Mouse (Mus musculus) neutrophil, adult 5-6 weeks (primary cell): ENCODE measurements at regions not wholly inside any gene's neighbourhood (a gene's known extent, or its start where the extent isn't known, plus 50 kb on each side); places are given as distances from the start of the nearest gene placed in this dataset.
A peak's percentile ranks its signal among the peaks of the same experiment; 100 is the strongest.

Source experiments
- ATAC-seq: fragments of 151-379, 151-347 bp; 2 replicates; pipeline ENCODE4 v1.8.0; 2017; ENCODE audit warnings: mild to moderate bottlenecking, moderate TSS enrichment; ENCODE audit not compliant: insufficient number of reproducible peaks, poor library complexity, low FRiP score, severe bottlenecking; ENCODE audit errors: extremely low read depth

DNA sequence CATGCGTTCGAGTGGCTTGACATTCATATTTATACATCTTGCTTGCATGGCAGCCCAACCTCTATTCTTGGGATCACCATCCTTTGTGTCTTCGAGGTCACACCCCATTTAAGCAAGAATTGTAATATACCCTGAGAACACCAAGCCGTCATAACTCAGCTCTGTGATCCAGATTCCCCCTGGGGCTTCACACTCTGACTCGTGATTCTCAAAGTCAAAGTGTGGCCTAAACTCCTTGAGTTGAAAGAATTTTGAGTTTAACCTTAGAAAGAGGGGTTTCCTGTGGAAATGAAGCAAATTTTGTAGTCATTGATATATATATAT lies 120.4 kb downstream of the Zbtb18 start:
- ATAC-seq, result no peak

DNA sequence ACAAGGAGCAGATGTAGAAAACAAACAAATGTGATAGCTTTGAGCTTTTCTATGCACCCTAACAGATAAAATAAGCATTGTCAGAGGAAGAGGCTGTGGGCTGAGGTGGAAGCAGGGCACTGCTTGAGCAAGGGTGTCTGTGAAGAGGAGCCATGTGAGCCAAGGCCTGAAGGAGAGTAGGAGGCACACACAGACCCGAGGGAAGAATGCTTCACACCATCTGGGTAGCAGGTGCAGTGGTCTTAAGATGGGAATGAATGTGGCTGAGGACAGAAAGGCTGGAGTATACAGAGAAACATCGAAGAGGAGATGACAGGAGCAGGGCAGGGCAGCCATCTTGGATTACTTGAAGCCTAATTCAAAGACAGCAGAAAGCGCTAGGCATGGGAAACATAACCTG lies 123.5 kb downstream of the Zbtb18 start:
- ATAC-seq, result no peak

DNA sequence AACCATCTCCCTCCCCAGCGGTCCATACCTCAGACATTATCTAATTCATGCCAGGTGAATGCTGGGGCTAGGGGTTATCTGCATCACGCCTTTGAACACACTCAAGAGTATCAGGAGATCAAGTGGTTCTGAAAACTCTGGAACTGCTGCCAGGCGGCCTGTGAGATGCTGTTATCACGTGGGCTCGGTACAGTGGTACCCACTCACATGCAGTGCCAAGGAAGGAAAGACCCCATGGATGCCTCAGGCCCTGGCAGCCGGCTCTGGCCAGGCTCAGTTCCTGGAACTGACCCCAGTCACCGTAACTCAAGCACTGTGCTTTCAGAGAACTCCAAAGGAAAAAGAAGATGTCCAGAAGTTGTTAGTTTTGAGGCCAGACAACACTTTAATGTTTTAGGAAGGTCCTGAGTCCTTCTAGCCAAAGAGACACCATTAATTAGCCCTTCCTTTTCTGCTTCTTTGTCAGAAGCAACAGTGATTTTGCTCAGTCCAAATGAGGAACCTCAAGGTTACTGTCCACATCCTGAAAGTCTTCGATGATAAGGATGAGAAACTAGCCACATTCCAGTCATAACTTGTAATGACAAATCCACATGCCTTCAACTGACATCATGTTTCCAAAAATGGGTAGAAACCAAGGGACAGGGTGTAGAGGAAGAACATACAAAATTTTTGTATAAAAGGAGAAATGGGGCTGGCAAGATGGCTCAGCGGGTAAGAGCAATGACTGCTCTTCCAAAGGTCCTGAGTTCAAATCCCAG lies 126.1 kb downstream of the Zbtb18 start:
- ATAC-seq, result no peak

DNA sequence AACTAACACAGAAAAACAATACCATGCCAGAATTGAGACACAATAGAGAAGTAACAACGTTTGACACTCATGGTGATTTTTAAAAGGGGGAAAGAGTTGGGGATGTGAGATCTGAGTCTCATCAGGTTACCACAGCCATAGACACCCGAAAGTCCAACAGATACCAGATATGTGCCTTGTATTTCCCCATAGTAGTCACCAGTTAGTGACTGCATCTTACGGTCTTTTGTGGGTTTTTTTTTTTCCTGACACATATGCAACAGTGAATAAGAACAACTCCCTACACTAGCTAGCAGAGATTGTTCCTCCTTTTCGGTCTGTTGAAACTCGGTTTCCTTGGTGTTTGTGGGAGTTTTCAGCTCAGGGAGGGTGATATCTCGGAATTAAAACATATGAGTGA lies 127.4 kb downstream of the Zbtb18 start:
- ATAC-seq, result no peak

DNA sequence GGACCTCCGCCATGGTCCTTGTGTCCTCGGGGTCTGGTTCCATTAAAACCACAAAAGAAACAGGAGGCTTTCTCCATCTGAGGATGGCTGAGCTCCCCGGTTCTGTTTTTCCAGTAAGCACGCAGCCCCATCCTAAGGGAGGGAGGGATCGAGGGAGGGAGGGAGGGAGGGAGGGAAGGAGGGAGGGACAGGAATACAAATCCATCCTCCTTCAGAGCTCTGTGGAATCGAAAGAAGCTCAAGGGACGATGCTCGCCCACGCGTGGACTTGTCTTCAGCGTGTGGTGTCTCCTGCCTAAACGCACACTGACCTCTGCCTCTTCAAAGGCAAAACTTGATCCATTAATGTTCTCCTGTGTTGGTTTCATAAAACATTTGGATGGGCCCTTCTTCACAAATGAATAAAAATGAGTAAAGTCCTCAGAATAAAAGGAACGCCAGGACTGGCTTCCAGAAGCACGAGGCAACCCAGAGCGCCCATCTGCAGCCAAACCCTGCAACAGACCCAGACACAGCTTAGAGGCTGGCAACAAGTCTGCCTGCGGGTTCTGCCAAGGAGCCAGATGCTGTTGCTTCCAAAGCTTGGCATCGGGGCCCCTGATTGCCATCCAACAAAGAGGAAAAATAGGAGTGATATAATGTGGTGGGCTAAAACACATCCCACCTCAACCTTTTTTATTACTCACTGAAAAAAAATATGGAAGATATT lies 131.0 kb downstream of the Zbtb18 start:
- ATAC-seq, result no peak

DNA sequence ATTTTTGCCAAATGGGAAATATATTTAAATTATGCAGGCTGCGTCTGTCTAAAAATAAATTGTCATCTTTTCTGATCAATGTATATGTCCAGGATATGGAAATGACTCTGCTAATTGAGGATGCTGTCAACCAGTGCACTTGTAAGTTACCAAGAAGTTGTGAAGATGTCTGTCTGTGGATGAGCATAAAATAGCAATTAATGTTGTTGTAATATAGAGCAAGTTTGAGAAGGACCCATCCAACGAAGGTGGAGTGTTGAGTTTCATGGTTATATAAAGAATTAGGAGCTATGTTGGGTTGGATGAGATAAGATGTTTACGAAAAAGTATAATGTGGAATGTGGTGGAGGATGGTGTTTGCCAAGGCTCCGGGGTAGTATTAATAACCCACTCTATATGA lies 131.6 kb downstream of the Zbtb18 start:
- ATAC-seq, result no peak

DNA sequence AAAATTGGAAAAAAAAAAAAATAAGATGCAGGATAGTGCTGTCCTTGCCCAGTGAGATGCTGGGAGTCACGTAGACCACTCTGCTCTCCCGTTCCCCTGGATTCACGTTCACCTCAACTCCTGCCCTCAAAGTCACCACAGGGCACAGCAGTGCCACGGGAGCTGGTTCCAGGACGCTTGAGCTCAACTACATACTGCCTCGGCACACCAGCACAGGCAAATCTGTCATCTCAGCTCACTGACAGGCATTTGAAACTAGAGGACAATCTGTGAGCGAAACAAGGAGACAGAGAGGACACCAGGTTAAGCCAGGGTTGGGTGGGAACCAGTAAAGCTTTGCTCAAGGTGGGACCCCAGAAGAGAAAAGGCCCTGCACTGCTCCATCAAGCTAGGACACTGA lies 132.2 kb downstream of the Zbtb18 start:
- ATAC-seq, result no peak

DNA sequence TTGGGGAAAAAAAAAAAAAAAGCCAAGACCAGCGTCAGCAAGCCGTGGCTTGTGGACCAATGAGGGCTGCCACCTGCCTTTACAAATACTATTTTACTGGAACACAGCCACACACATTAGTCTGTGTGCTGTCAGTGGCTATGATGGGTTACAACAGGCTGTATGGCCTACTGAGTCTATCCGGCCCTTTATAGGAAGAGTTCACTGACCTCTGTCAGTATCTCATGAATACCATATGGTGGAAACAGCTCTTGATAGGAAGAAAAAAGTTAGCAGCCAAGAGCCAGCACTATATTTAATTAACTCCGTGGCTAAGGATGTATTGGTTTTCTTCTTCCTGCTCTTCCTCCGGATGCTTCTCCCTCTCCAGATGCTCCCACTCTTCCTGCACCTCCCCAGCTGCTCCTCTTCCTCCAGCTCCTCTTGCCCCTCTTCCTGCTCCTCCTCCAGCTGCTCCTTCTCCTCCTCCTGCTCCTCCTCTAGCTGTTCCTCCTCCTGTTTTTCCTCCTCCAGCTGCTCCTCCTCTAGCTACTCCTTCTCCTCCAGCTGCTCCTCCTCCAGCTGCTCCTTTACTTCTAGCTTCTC lies 142.2 kb downstream of the Zbtb18 start:
- no peak for ATAC-seq

DNA sequence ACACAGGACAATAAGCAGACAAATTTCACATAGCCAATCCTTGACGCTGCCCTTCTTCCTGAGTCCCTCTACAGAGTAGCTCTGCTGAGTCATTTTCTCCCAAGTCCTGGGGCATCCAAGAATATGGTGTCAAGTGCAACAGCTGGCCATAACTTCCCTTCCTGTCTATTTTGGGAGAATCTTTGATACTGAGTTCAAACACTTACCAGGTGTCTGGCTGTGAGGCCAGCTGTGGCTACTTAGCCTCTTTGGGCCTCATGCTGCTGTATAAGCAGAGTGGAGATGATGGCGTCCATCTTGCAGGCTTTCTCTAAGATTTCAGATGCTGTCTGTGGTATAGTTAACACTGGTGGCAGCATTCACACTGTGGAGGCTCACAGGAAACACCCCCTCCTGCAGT lies 143.2 kb downstream of the Zbtb18 start:
- no peak for ATAC-seq

DNA sequence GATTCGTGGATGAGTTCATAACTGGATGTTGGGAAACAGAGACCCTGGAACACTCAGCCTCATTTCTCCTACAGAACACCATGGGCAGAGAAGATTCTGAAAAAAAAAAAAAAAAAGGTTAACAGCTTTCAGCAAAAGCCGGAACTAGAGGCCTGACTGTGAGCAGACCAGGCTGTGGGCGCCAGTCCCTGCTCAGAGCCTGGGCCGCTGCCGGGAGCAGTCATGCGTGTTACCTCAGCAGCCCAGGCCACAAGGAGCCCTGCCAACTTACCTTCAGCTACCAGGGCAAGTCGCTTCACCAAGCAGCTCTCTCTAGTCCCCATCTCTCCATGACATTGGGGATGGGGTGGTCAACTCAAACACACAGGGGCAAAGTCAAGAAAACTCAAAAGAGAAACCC lies 140.6 kb upstream of the 1700016C15Rik start:
- 0 out of 2 replicates have a peak, but pooled peaks have one; percentile 44 for ATAC-seq

DNA sequence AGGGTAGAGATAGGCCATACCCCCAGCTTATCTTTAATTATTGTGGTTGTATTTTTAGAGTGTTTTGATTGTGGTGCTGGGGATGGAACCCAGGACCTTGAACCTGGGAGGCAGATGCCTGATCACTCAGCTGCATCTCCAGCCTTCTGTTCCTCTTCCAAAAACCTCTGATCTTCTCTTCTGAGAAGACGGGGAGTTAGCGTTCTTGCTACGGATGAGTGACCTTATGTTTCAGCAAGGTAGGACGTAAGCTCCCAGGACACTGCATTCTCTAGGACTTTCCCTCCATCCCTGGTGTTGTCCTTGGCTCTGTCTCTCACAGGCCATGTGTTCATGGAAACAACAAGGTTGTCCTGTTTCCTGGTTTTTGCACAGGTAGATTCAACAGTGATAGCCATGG lies 140.0 kb upstream of the 1700016C15Rik start:
- no peak for ATAC-seq

DNA sequence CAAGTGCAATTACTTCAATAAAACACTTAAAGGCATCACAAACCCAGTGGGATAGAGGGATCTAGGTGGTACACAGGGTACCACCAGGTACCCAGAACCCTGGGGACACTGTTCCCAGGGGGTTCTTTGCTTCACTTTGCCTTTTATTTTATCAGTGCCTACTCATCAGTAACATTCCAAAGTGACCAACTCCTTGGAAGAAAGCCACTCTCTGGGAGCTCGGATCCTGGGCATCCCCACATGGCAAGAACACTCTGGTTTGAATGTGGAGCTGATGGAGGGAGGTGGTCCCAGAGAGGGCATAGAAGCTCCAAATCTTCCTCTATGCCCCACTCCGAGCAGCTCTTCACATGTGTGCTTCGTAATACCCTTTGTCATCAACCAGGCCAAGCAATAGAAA lies 137.9 kb upstream of the 1700016C15Rik start:
- ATAC-seq, result no peak

DNA sequence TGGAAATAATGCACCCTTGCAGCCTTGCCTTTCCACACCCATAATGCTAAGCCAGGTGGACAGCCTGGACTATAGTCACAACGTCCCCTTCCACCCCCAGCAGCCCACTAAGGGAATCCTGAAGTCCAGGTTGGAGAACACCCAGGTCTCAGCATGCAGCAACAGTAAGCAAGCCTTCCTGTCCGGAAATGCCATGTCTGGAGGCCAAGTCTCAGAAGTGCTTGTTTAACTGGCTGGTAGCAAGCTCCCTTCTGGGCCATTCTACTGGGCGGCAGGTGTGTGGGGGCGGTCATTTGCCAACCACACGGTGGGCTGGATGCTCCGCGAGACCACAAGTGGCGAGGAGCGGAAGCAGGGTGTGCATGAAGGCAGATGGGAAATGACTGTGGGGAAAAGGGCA lies 137.3 kb upstream of the 1700016C15Rik start:
- ATAC-seq, result no peak

DNA sequence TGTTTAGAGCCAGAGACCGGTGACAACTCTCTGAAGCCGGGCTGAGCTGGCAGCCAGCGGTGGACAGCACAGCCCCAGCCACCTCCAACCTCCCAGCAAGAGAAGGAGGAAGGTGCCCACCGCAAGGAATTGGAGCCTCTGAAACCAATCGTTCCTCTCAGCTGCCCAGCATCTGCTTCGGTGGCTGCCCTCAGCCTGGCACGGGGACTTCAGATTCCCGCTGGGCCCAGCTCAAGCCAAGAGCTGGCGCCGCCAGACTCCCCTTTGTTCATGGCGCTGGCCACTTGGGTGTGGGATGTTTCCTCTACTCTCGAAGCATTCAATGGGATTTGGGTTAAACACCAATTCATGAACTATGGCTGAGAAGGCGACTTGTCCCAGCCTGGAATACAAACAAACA lies 135.3 kb upstream of the 1700016C15Rik start:
- no peak for ATAC-seq

DNA sequence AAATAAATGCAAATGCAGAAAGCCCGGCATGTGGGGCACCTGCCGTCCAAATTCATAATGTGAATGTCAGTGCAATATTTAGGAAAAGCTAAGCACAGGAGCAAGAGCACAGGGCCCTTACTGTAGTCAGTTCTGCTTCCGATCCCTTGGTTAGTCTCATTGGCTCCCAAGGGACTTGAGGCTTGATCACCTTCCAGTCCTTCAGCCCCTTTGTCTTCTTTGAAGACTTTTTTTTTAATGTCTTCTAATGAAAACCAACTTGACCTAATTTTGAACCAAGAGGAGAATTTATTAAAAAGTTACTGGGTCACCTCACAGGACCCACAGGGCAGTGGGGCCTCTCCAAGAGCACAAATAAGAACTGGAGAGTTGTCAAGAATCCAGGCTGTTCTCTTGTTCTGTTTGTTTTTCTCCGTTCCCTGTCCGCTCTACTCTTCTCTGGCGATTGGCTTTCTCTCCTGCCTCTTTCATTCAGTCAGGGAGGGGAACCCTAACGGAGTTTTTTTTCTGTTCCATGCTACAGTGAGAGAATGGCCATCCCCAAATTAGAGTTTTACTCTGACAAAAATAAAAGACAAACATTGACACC lies 134.2 kb upstream of the 1700016C15Rik start:
- ATAC-seq, result no peak

DNA sequence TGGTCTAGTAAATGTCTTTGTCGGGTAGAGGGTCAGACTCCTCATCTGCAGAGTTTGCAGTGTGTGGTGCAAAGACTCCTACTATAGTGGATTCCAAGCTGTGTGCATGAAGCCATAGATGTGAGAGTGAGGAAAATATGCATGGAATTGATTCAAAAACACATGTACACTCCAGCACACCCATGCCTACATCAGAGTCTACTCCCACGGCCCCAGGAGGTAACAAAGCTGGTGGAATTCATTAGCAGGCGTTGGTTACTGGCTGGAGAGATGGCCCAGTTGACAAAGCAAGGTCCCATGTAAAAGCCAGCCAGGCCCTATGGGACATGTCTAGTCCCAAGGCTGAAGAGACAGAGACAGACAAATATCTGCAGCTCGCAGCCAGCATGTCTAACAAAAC lies 132.6 kb upstream of the 1700016C15Rik start:
- ATAC-seq, result no peak

DNA sequence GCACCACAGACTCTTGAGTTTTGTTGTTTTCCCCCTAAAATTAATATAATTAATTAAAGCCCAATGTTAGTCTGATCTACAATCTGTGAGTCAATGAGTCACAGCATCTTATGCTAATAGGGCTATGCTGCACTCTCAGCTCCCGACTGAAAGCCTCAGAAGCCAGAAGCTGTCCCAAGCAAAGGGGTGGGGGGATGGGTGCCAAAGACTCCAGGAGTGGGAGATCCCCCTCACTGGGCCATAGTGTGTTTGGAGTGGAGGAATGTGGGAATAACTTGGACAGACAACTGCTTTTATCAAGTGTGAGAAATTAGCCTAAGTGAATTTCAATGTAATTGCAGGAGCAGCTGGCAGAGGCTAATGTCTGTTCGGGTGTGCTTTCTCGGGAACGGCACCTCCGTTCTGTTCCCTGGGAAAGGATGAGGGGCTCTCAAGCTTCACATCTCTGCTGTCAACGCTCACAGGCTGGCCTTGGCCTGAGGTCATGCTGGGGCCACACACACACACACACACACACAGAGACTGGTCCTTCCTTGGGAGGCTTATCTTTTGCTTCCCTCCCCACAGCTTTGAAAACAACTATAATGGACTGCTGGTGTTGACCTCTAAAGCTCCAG lies 124.2 kb upstream of the 1700016C15Rik start:
- no peak for ATAC-seq

DNA sequence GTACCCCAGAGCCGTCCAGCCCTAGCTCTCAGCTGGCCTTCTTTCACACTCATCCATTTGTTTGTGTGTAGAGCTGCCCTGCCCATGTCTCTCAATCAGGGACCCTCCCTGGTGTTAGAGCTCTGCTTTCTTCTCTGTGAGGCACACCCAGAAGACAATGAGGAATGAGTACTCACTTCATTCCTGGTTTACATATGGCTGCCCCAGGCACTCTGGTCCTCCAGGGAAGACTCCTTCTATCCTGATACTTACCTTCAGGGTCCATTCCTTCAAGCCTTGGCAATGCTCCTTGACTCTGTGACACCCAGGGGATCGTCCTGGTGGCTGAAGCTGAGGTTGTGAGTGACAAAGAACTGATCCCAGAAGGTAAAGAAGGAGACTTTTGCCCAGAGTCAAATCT lies 122.0 kb upstream of the 1700016C15Rik start:
- ATAC-seq, result no peak

DNA sequence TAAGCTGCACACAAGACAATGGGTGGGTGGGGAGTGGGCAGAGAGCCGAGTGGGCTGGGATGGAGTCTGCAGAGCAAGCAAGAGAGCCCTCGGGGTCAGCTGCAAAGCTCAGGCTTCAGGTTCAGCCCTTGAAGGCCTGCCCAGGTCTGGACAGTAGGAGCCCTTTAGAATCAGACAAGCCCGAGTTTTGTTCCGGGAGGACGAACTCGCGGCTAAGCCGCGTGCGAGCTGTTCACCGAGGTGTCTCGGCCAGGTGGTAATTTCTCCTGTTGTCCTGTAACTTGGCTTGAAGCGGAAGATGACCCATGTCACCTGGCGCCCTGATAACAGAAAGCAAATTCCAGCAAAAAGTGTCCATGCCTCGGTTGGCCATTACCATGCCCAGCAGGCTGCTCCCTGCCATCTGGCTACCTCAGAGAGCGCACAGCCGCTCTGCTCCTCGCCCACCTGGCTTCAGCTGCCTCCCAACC lies 121.0 kb upstream of the 1700016C15Rik start:
- ATAC-seq, result no peak

DNA sequence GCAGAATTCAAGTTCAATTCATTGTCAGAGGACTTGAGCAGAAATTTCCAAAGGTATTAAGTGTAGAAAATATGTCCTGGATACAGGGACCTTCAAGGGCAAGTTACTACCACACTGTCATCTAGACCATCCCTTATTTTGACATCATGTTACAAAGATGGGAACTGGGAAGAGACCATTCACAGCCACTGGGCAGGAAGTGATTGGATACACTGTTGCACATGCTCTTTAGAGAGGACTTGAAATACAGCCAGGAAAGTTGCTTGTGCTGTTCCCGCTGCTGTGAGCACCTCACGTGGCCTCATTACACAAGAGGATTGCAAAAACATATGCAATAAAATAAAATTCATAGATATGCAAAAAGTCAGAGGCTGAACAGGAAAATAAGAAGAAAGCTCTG lies 120.4 kb upstream of the 1700016C15Rik start:
- no peak for ATAC-seq
